Mouse (Mus musculus): ENCODE measurements at regions not wholly inside any gene's neighbourhood (a gene's known extent, or its start where the extent isn't known, plus 50 kb on each side); places are given as distances from the start of the nearest gene placed in this dataset.

- ATAC-seq (ENCODE audit: low read depth), result no peak
- Histone ChIP-seq H3K4me3 (ENCODE audit: low read depth, low read length) (no peak overlapping the region), H3K4me1 (ENCODE audit: control insufficient read depth, insufficient read depth, low read length) (no peaks in the 10 kb centered on the region), H3K36me3 (ENCODE audit: control insufficient read depth, insufficient read depth, low read length) (no peaks in the 10 kb centered on the region), H3K9ac (replicated peaks; ENCODE audit: low read depth, low read length) (no peak overlapping the region), H3K27ac (ENCODE audit: low read depth, low read length) (no peak overlapping the region), H3K27me3 (ENCODE audit: control insufficient read depth, insufficient read depth, low read length) (no peaks in the 10 kb centered on the region), H3K9me3 (ENCODE audit: control insufficient read depth, low read length) (no peaks in the 10 kb centered on the region), H3K4me2 (ENCODE audit: low read depth, low read length) (no peak overlapping the region)
- WGBS, result 89% methylated on average over 4 of the region's 4 CpGs
Measured at GRCm38 (mm10) chr15:68811041-68811440, 2310.3 kb upstream of the Lrrc6 start.

DNA sequence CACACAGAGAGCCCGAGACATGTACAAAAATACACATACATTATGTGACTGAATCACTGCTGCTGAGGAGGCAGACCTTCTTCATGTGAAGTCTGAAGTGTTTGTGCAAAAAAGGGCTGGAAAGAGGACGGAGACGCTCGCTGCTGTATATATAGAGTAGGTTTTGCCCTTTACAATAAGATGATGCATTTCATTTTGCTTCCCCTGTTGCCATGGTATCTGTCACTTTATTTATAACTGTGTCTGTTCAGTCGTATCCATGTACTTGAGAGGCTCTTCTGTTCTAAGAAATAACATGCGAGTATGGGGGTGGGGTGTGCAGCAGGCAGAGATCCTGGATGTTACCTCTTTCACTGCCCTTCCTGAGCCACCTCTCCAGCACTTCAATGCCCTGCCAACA, 2309.9 kb upstream of the Lrrc6 start:
- H3K4me1 ChIP-seq (ENCODE audit: control insufficient read depth, insufficient read depth, low read length), result no peaks in the 10 kb centered on the region
- no peaks in the 10 kb centered on the region for H3K27me3 ChIP-seq (ENCODE audit: control insufficient read depth, insufficient read depth, low read length)
- ATAC-seq (ENCODE audit: low read depth), result no peak
- H3K27ac ChIP-seq (ENCODE audit: low read depth, low read length), result no peak overlapping the region
- no peak overlapping the region for H3K4me2 ChIP-seq (ENCODE audit: low read depth, low read length)
- no peaks in the 10 kb centered on the region for H3K9me3 ChIP-seq (ENCODE audit: control insufficient read depth, low read length)
- H3K36me3 ChIP-seq (ENCODE audit: control insufficient read depth, insufficient read depth, low read length), result no peaks in the 10 kb centered on the region
- no peak overlapping the region for H3K4me3 ChIP-seq (ENCODE audit: low read depth, low read length)
- WGBS, result 60% methylated on average over 6 of the region's 6 CpGs
- no peak overlapping the region for H3K9ac ChIP-seq (replicated peaks; ENCODE audit: low read depth, low read length)

DNA sequence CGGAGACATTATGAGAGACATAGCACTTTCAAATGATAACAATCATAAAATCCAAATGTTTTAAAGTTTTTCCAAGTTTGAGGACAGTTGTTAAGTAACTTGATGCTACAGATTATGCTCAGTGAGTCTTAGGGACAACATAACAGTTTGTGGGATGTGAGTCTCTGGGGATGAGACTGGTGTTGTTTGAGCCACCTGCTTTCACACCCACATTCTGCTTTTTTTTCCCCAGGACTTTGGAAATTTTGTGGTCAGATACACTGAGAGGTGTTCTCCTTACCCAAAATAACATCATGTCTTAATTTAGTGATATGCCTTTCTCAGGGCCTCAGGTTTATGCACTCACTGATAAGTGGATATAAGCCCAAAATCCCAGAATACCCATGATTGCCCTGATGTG, 2307.5 kb upstream of the Lrrc6 start:
- Histone ChIP-seq H3K36me3 (ENCODE audit: control insufficient read depth, insufficient read depth, low read length) (no peaks in the 10 kb centered on the region), H3K27ac (ENCODE audit: low read depth, low read length) (no peak overlapping the region), H3K9ac (replicated peaks; ENCODE audit: low read depth, low read length) (no peak overlapping the region), H3K4me3 (ENCODE audit: low read depth, low read length) (no peak overlapping the region), H3K4me1 (ENCODE audit: control insufficient read depth, insufficient read depth, low read length) (no peaks in the 10 kb centered on the region), H3K27me3 (ENCODE audit: control insufficient read depth, insufficient read depth, low read length) (no peaks in the 10 kb centered on the region), H3K9me3 (ENCODE audit: control insufficient read depth, low read length) (no peaks in the 10 kb centered on the region), H3K4me2 (ENCODE audit: low read depth, low read length) (no peak overlapping the region)
- WGBS, result 100% methylated on average over 1 of the region's 1 CpGs
- ATAC-seq (ENCODE audit: low read depth), result no peak

- Histone ChIP-seq H3K4me2 (ENCODE audit: low read depth, low read length) (no peak overlapping the region), H3K27me3 (ENCODE audit: control insufficient read depth, insufficient read depth, low read length) (no peaks in the 10 kb centered on the region), H3K4me3 (ENCODE audit: low read depth, low read length) (no peak overlapping the region), H3K36me3 (ENCODE audit: control insufficient read depth, insufficient read depth, low read length) (no peaks in the 10 kb centered on the region), H3K27ac (ENCODE audit: low read depth, low read length) (no peak overlapping the region), H3K4me1 (ENCODE audit: control insufficient read depth, insufficient read depth, low read length) (no peaks in the 10 kb centered on the region), H3K9me3 (ENCODE audit: control insufficient read depth, low read length) (no peaks in the 10 kb centered on the region), H3K9ac (replicated peaks; ENCODE audit: low read depth, low read length) (no peak overlapping the region)
- WGBS, result 98% methylated on average over 1 of the region's 1 CpGs
- ATAC-seq (ENCODE audit: low read depth), result no peak
Measured at GRCm38 (mm10) chr15:68804254-68804653, 2303.5 kb upstream of the Lrrc6 start.

GRCm38 (mm10) chr15:68801763-68802162, 2301.1 kb upstream of the Lrrc6 start:
- no peak overlapping the region for H3K9ac ChIP-seq (replicated peaks; ENCODE audit: low read depth, low read length)
- H3K27me3 ChIP-seq (ENCODE audit: control insufficient read depth, insufficient read depth, low read length), result no peaks in the 10 kb centered on the region
- WGBS, result 82% methylated on average over 4 of the region's 4 CpGs
- no peaks in the 10 kb centered on the region for H3K9me3 ChIP-seq (ENCODE audit: control insufficient read depth, low read length)
- no peaks in the 10 kb centered on the region for H3K36me3 ChIP-seq (ENCODE audit: control insufficient read depth, insufficient read depth, low read length)
- H3K27ac ChIP-seq (ENCODE audit: low read depth, low read length), result no peak overlapping the region
- H3K4me2 ChIP-seq (ENCODE audit: low read depth, low read length), result no peak overlapping the region
- H3K4me3 ChIP-seq (ENCODE audit: low read depth, low read length), result no peak overlapping the region
- ATAC-seq (ENCODE audit: low read depth), result no peak
- H3K4me1 ChIP-seq (ENCODE audit: control insufficient read depth, insufficient read depth, low read length), result no peaks in the 10 kb centered on the region

GRCm38 (mm10) chr15:68797406-68797805, 2296.7 kb upstream of the Lrrc6 start:
- no peaks in the 10 kb centered on the region for H3K27me3 ChIP-seq (ENCODE audit: control insufficient read depth, insufficient read depth, low read length)
- H3K9ac ChIP-seq (replicated peaks; ENCODE audit: low read depth, low read length), result no peak overlapping the region
- no peak for ATAC-seq (ENCODE audit: low read depth)
- WGBS, result 87% methylated on average over 2 of the region's 2 CpGs
- no peaks in the 10 kb centered on the region for H3K36me3 ChIP-seq (ENCODE audit: control insufficient read depth, insufficient read depth, low read length)
- H3K4me3 ChIP-seq (ENCODE audit: low read depth, low read length), result no peak overlapping the region
- no peaks in the 10 kb centered on the region for H3K4me1 ChIP-seq (ENCODE audit: control insufficient read depth, insufficient read depth, low read length)
- H3K27ac ChIP-seq (ENCODE audit: low read depth, low read length), result no peak overlapping the region
- no peak overlapping the region for H3K4me2 ChIP-seq (ENCODE audit: low read depth, low read length)
- H3K9me3 ChIP-seq (ENCODE audit: control insufficient read depth, low read length), result no peaks in the 10 kb centered on the region

DNA sequence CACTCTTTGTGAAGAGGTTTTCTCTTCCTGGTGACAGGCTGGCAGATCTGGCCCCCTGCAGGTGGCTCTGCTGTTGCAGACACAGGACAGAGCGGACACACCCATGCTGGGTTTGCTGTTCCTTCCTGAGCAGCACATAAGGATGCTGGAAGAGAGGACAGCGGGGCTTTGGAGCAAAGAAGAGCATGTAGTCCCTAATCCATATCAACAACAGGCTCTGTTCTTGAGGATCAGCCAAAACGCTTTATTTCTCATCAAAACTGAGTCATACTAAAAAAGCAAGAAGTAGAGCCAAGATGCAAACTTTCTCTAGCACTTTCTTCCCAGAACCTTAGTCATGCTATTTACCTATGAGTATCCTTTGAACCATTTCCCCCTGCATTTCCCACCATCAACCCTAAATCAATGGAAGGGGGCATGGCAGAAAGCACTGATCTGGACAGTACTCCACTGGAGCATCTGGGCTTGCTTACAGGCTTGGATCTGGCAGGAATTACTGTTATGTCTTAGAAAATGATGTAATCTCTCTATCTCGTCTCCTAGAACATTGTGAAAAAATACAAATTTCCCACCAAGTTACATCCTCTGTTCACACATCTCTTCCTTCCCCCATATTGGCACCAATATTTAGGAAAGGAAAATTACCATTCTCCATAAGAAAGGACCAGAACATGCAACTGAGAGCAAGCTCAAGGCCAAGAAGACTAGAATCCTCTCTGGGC, 2294.7 kb upstream of the Lrrc6 start:
- Histone ChIP-seq H3K9me3 (ENCODE audit: control insufficient read depth, low read length) (no peaks in the 10 kb centered on the region), H3K27me3 (ENCODE audit: control insufficient read depth, insufficient read depth, low read length) (no peaks in the 10 kb centered on the region), H3K4me2 (ENCODE audit: low read depth, low read length) (no peak overlapping the region), H3K4me3 (ENCODE audit: low read depth, low read length) (no peak overlapping the region), H3K36me3 (ENCODE audit: control insufficient read depth, insufficient read depth, low read length) (no peaks in the 10 kb centered on the region), H3K4me1 (ENCODE audit: control insufficient read depth, insufficient read depth, low read length) (no peaks in the 10 kb centered on the region), H3K27ac (ENCODE audit: low read depth, low read length) (no peak overlapping the region), H3K9ac (replicated peaks; ENCODE audit: low read depth, low read length) (no peak overlapping the region)
- 78% methylated on average over 4 of the region's 4 CpGs for WGBS
- ATAC-seq (ENCODE audit: low read depth), result no peak

GRCm38 (mm10) chr15:68759948-68760347, 2259.2 kb upstream of the Lrrc6 start:
- 36% methylated on average over 1 of the region's 1 CpGs for WGBS
- Histone ChIP-seq H3K4me2 (ENCODE audit: low read depth, low read length) (no peak overlapping the region), H3K27ac (ENCODE audit: low read depth, low read length) (no peak overlapping the region), H3K4me1 (ENCODE audit: control insufficient read depth, insufficient read depth, low read length) (no peaks in the 10 kb centered on the region), H3K27me3 (ENCODE audit: control insufficient read depth, insufficient read depth, low read length) (no peaks in the 10 kb centered on the region), H3K4me3 (ENCODE audit: low read depth, low read length) (no peak overlapping the region), H3K9ac (replicated peaks; ENCODE audit: low read depth, low read length) (no peak overlapping the region), H3K36me3 (ENCODE audit: control insufficient read depth, insufficient read depth, low read length) (no peaks in the 10 kb centered on the region), H3K9me3 (ENCODE audit: control insufficient read depth, low read length) (no peaks in the 10 kb centered on the region)
- 0 out of 2 replicates have a peak, but pooled peaks have one; percentile 66 for ATAC-seq (ENCODE audit: low read depth)

GRCm38 (mm10) chr15:68755255-68755654, 2254.5 kb upstream of the Lrrc6 start:
- Histone ChIP-seq H3K4me3 (ENCODE audit: low read depth, low read length) (no peak overlapping the region), H3K4me2 (ENCODE audit: low read depth, low read length) (no peak overlapping the region), H3K27ac (ENCODE audit: low read depth, low read length) (no peak overlapping the region), H3K27me3 (ENCODE audit: control insufficient read depth, insufficient read depth, low read length) (no peaks in the 10 kb centered on the region), H3K9ac (replicated peaks; ENCODE audit: low read depth, low read length) (no peak overlapping the region), H3K36me3 (ENCODE audit: control insufficient read depth, insufficient read depth, low read length) (no peaks in the 10 kb centered on the region), H3K4me1 (ENCODE audit: control insufficient read depth, insufficient read depth, low read length) (no peaks in the 10 kb centered on the region), H3K9me3 (ENCODE audit: control insufficient read depth, low read length) (no peaks in the 10 kb centered on the region)
- WGBS, result 89% methylated on average over 1 of the region's 1 CpGs
- no peak for ATAC-seq (ENCODE audit: low read depth)

Data from neural tube, embryonic 14.5 days (tissue).